Mouse (Mus musculus) intestine, embryonic 15.5 days (tissue): ENCODE data around the gene Mgarp. TPM values are rescaled to one million over a fixed set of nuclear protein-coding genes. Genes with fewer than 3 reads are reported as not detected.

Experiments
- ATAC-seq: fragments of 200-750 bp; cut with Nextera tagmentation; 2 replicates; pipeline ENCODE4 v1.8.0; 2017; ENCODE audit warnings: moderate TSS enrichment, moderate library complexity
- H3K27ac ChIP-seq: fragments of 300-500 bp; sonication (generic); 2 replicates; pipeline ENCODE4 v1.5.1; 2015; ENCODE audit warnings: mild to moderate bottlenecking, inconsistent platforms
- H3K27me3 ChIP-seq: fragments of 300-500 bp; sonication (generic); replicated peaks from 2 replicates; pipeline ENCODE4 v1.6.1; 2015; ENCODE audit warnings: inconsistent platforms
- H3K36me3 ChIP-seq: fragments of 300-500 bp; sonication (generic); 2 replicates; pipeline ENCODE4 v1.6.1; 2015; ENCODE audit warnings: inconsistent platforms
- H3K4me1 ChIP-seq: fragments of 300-500 bp; sonication (generic); replicated peaks from 2 replicates; pipeline ENCODE4 v1.6.1; 2015; ENCODE audit warnings: inconsistent platforms
- H3K4me2 ChIP-seq: fragments of 300-500 bp; sonication (generic); replicated peaks from 2 replicates; pipeline ENCODE4 v1.6.1; 2015; ENCODE audit warnings: mild to moderate bottlenecking, inconsistent platforms
- H3K4me3 ChIP-seq: fragments of 300-500 bp; sonication (generic); replicated peaks from 2 replicates; pipeline ENCODE4 v1.5.1; 2015; ENCODE audit warnings: inconsistent platforms
- H3K9ac ChIP-seq: fragments of 300-500 bp; sonication (generic); 2 replicates; pipeline ENCODE4 v1.6.1; 2015; ENCODE audit warnings: inconsistent platforms
- H3K9me3 ChIP-seq: fragments of 300-500 bp; sonication (generic); 2 replicates; pipeline ENCODE4 v1.6.1; 2016; ENCODE audit warnings: inconsistent platforms
- WGBS: fragments of 180-500 bp; shearing (Covaris S2); methylation state at CpG from one replicate; pipeline ENCODE4 v1.1.7; 2015; 5-methylcytosine and 5-hydroxymethylcytosine counted together
- polyA plus RNA-seq: library from polyadenylated mRNA; unstranded; fragments of >200 nt; fragmentation: Nextera tagmentation; extraction: Ambion mirVana; gene quantifications from 2 replicates; pipeline ENCODE4 v1.2.1, GENCODE M21; 2015

Mgarp gene
- polyA plus RNA-seq, 1 experiment from 2014 or later, result 4.0 TPM

DNA sequence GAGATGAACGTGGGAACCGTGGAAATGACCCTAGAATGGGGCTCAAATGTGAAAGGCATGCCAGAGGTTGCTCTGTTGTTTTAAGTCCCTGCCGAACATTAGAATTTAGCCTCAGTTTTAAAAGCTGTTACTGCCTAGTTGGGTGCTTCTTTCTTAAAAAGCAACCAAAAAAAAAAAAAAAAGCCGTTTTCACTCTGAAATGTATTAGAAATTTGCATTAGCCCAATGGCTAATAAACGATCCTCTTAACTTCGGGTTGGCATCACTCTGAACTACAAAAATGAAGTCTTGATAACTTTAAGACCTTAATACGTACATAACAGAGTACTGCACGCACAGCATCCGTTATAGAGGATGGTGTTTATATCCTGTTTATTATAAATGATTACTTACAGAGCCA, 54.4 kb downstream of the Mgarp start:
- peak overlapping the region; percentile 94 for H3K4me2 ChIP-seq
- no peaks in the 10 kb centered on the region for H3K9me3 ChIP-seq
- H3K36me3 ChIP-seq, result no peaks in the 10 kb centered on the region
- ATAC-seq, result no peak
- peak overlapping the region; percentile 86 for H3K9ac ChIP-seq
- peak overlapping the region; percentile 97 for H3K27ac ChIP-seq
- no peaks in the 10 kb centered on the region for H3K4me1 ChIP-seq
- 6% methylated on average over 9 of the region's 9 CpGs for WGBS
- H3K27me3 ChIP-seq, result no peaks in the 10 kb centered on the region
- peak overlapping the region; percentile 93 for H3K4me3 ChIP-seq

DNA sequence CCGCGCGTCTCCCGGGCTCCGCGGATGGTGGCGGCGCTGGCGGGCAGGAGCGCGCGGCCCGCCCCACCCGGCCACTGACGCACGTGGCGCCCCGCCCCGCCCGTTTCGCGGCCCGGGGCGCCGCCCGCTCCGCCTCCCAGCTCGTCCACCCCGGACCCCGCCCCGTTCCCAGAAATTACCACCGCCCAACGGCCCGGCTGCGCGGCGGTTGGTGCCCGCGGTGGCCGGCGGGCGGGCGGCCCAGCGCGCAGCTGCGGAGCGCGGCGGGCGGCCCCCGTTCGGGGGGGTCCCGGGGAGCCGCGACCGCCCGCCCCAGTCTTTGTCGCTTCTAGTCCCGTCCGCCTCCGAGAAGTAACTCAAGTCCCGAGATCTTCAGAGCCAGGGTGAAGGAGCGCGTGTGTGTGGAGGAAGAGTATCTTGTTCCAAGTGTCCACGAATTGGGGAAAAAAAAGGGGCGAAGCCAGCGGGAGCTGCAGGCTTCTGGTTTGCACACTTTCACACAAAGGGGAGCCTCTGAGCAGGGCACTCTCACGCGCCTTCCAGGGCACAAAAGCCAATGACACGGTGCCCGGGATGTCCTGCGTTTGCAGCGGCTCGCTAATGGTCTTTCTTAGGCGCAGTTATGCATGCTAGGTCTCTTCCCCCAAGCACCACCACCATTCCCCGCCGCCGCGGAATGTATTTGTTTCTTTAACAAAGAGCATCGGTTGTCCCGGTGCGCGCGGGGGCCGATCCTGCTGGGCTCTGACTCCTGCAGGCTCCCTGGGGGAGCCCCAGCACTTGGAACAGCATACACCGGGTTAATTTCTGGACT, 55.1 kb downstream of the Mgarp start:
- peak; percentile 91 for ATAC-seq
- Histone ChIP-seq H3K27me3 (no peaks in the 10 kb centered on the region), H3K9ac (peak overlapping the region; percentile 86), H3K27ac (peak overlapping the region; percentile 97), H3K36me3 (no peaks in the 10 kb centered on the region), H3K4me1 (no peaks in the 10 kb centered on the region), H3K9me3 (no peaks in the 10 kb centered on the region), H3K4me2 (peak overlapping the region; percentile 94), H3K4me3 (peak overlapping the region; percentile 93)
- under 1% methylated on average over 86 of the region's 86 CpGs for WGBS

DNA sequence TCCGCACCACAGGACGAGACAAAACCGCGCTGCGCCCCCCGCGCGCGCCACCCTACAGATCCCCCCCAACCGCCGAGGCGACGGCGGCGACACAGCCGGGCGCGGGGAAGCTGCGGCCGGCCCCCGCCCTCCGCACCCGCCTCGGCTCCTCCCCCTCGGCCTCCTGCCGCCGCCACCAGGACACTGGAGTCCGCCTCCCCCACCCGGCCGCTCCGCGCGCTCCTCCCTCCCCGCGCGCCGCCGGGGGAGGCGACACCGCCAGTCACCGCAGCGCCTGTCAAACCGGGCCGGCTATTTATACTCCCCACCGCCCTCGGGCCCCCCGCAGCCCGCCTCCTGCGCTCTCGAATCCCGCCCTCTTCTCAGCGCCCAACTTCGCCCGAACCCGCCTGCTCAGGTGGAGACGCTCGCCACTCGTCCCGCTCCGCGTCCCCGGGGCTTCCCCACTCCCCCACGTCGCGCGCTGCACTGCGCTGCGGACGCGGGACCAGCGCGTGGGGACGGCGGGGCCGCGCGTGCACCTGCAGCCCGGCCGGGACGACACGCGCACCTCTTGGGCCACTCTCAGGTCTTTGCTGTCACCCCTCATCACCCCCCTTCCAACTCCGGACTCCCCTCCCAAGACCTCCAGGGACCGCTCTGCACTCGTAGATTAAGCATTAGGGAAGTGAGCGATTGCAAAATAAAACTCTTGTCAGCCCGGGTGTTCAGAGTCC, 55.8 kb downstream of the Mgarp start, which contains the start of gene Elf2:
Gene Elf2 (minus strand): TSS at position 112 of the 716 bp plus-strand sequence.
- Histone ChIP-seq H3K27ac (peak within 1 kb of the TSS; percentile 97), H3K4me3 (peak within 1 kb of the TSS; percentile 93), H3K9ac (peak within 1 kb of the TSS; percentile 86), H3K27me3 (no peaks in the 10 kb centered on the region), H3K4me1 (no peaks in the 10 kb centered on the region), H3K36me3 (no peaks in the 10 kb centered on the region), H3K4me2 (peak within 1 kb of the TSS; percentile 94), H3K9me3 (no peaks in the 10 kb centered on the region)
- peak; percentile 88 for ATAC-seq
- under 1% methylated on average over 84 of the region's 87 CpGs for WGBS

DNA sequence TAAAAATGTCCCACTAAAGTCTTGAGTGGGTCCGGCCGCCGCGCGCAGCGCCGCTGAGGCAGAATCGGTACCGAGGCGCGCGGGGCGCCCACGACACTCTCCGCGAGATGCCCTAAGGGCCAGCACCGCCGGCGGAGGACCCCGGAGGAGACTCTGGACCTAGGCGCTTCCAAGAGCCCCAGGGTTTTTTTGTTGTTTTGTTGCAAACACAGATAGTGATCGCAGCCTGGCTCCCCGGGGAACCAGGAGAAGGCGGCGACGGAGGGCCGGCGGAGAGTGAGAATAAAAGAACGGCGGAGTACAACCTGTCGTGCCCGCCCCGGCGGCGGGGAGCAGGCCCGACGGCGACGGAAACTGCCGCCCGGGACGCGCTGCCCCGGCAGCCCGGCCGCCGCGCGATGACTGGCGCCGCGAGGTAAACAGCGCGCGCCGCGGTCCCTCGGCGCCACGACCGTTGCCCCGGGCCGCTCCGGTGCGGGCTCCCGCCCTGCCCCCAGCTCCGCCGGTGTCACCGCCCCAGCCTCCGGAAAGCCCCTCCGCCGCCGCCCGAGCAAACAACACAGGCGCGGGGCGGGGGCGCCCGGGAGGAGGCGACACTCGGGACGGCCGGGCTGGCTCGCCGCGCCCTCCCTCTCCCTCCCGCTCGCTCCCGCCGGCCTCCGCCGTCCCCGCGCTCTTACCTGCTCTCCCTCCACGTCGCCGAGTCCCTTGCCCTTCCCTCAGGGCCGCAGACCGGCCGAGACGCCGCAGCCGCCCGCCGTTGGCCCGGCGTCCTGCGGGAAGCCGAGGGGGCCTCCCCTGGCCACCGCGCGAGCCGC, 56.6 kb downstream of the Mgarp start:
- Histone ChIP-seq H3K36me3 (no peaks in the 10 kb centered on the region), H3K9ac (peak overlapping the region; percentile 86), H3K4me3 (peak overlapping the region; percentile 93), H3K27ac (peak overlapping the region; percentile 97), H3K4me1 (no peaks in the 10 kb centered on the region), H3K4me2 (peak overlapping the region; percentile 94), H3K27me3 (no peaks in the 10 kb centered on the region), H3K9me3 (no peaks in the 10 kb centered on the region)
- ATAC-seq, result peak; percentile 65
- WGBS, result under 1% methylated on average over 95 of the region's 113 CpGs

DNA sequence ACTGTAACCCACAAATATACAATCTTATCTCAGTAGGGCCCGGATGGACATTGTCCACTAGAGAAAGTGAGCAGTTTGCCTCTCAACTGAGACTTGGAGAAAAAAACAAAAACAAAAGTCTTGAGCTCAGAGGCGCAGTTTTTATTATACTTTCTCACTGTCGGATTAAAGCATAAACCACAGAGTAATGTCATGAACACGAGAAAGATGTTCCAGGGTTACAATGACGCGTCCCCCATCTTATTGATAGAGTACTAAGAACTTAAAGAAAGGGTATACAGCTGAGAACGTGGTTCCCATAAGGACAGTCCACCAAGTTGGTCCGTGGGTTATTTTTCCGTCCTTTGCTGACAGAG, 57.2 kb downstream of the Mgarp start:
- H3K4me1 ChIP-seq, result no peaks in the 10 kb centered on the region
- no peak for ATAC-seq
- H3K36me3 ChIP-seq, result no peaks in the 10 kb centered on the region
- 0 out of 2 replicates have a peak overlapping the region, but pooled peaks have one; percentile 97 for H3K27ac ChIP-seq
- no peaks in the 10 kb centered on the region for H3K27me3 ChIP-seq
- H3K4me3 ChIP-seq, result peak overlapping the region; percentile 93
- H3K4me2 ChIP-seq, result peak overlapping the region; percentile 94
- H3K9ac ChIP-seq, result peak overlapping the region; percentile 86
- no peaks in the 10 kb centered on the region for H3K9me3 ChIP-seq
- 3% methylated on average over 9 of the region's 9 CpGs for WGBS

Other genes starting within 250 kb of the Mgarp start
- 7.0 and 7.4 TPM in 2 replicates for gene Noct, start 172.3 kb downstream of the Mgarp start, polyA plus RNA-seq
- gene Elf2, start 56.1 kb downstream of the Mgarp start, polyA plus RNA-seq, result 62.8 and 65.4 TPM in 2 replicates
- gene Ndufc1, start 12.2 kb upstream of the Mgarp start, polyA plus RNA-seq, result 798 and 916 TPM in 2 replicates
- 45.7 and 51.6 TPM in 2 replicates for gene Naa15, start 18.4 kb upstream of the Mgarp start, polyA plus RNA-seq
- gene Rab33b, start 87.2 kb upstream of the Mgarp start, polyA plus RNA-seq, result 22.0 and 23.4 TPM in 2 replicates
- gene Setd7, start 164.1 kb upstream of the Mgarp start, polyA plus RNA-seq, result 2.4 and 2.9 TPM in 2 replicates